Mouse (Mus musculus) left cerebral cortex, adult 11 months (tissue): ENCODE data around the gene Sart1.

Source experiments
- DNase-seq: peaks from one replicate; pipeline ENCODE4 v3.0.0; 2022; ENCODE audit warnings: low spot score

The Sart1 gene

DNA sequence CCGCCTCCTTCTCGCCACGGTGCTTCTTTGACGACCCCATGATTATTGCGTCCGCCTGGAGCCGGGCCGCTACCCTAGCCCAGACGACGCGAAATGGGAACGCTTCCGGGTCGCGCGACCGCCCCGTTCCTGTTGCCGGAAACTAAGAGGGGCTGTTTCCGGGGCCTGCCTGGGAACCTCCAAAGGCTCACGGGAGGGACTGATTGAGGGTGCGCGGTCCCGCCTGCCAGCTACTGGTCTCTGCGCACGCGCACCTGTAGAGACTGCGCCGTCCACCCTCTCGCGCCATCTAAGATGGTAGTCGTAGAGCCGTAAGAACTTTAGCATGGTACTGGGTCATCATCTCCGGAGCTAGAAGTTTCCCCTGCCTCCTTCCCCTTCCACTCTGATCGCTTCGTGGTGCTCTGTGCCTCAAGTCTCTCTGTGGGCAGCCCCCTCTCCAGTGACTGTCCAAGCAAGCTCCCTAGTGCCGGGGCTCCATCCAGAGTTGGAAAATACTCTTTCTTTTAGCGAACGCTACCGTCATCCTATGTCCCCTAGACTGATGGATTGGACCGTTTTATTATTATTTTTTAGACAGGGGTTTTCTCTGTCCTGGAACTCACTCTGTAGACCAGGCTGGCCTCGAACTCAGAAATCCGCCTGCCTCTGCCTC lies at the start of gene Sart1:
Sart1 (minus strand) TSS at position 116 of the 655 bp plus-strand sequence.
- peak; percentile 94 for DNase-seq

DNA sequence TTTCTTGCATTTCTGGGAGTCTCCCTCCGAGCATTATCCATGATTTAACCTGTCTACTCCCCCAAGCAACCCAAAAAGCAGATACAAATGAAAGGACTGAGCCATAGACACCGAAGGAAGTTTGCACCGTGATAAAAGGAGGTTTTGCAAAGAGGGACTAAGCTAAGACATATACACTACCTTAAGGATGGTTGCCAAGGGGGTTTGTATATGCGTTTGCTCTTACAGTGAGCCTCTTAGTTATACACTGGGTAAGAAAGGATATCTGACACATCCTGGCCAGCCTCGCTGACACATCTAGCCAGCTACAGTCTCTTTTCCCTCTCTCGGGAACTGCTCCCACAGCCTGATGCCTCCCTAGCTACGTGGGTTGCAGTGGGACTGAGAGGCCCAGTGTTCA lies 45.4 kb upstream of the Sart1 start:
- DNase-seq: no peak

DNA sequence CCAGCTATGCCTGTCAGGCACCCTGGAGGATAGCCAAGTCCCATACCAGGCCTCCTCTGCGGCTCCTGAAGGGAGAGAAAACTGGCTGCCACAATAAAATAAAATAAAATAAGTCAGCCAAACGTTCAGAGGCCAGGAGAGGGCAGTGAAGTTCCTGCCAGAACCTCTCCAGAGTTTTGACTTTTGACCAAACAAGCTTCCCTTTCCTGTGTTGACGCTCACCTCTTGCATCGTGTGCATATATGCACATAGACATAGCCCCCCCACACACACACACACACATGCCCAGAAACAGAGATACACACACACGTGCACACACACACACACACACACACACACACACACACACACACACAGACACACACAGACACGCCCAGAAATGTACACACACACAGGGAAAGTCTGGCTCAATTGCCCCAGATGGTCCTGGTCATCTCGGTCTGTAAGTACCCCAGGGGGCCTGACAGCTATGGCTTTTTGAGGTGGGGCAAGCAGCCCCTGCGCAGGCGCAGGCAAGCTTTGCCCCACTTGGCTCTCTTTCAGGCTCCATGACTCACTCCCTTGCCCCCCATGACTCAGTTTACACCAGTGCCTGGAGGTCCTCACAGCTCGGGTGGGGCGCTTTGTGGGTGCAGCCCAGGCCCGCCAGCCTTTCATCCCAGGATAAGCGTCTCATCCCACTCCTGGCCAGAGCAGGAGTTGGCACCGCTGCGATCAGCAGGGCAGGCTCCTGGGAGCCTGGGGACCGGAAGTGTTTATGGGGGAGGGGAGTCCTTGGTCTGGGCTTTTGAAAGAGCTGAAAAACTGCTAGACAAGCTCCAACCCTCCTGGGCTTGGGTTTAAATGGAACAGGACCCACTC lies 44.7 kb upstream of the Sart1 start:
- DNase-seq: no peak

DNA sequence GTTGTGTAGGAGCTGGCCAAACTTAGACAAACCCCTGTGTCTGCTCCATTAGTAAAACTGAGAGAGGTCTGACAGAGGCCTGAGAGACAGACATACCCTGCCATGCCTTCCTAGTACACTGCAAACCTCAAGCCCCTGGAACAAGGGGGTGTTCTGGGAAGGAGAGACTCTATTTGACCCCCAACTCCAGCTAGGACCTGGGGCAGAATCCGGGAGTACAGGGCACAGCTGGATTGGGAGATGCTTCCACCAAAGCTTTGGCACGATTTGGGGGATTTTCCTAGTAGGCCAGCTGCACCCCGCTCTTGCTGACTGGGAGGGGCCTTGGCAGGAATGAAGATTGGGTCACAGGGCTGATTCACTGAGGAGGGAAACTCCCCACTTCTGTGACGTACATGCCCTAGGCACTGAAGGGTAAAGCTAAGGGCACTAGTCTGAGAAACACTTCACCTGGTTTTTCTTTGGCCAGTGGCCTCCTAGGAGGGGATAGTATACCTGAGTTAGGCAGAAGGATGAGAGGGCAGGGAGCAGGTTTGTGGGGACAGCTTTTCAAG lies 43.5 kb upstream of the Sart1 start:
- DNase-seq: no peak

DNA sequence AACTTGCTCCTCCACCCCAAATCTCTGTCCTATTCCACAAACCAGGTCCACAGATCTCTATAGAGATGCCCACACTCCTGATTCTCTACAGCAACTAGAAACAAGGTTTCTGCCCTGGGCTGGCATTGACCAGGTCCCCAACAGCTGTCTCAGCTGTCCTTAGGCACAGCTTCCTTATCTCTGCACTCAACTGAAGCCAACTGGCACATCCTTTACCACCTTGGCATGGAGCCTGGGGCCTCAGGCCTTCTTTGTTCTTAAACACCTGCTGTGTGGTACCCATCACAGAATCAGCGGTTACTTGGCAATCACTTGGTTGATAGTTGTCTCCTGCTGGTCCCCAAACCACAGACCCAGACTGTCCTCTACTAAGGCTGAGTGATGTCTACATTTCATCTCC lies 41.9 kb upstream of the Sart1 start:
- no peak for DNase-seq

DNA sequence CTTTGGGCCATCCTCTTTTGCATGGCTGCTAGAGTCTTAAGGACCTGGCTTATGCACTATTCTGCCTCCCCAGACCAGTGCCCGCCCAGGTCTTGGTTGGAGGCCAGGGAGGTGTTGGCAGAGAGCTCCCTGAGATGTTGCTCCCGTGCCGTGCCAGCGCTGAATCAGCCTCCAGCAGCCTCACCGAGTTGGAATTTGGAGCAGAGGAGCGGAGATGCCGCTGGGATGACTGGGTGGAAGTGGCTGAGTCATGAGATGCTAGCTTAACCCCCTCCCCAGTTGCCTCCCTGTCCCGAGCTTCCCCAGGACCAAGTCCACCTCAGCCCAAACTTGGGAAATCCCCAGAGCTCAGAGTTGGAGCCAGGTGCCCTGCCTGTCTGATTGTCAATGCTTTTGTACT lies 41.3 kb upstream of the Sart1 start:
- DNase-seq: no peak

DNA sequence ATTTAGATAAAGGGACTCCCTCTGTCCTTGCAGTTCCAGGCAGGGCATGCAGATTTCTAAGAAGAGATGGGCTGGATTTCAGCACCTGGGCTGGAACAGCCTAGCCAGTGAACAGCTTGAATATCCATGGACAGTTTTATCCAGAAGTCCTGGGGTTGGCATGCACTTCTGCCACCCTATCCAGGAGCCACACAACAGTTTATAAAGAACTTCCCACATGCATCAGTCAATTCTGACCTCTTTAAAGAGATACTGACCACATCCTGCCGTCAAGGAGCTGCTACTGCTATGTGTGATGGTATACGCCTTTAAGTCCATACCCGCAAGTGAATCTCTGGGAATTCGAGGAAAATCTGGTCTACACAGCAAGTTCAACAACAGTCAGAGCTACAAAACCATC lies 40.7 kb upstream of the Sart1 start:
- DNase-seq: no peak

DNA sequence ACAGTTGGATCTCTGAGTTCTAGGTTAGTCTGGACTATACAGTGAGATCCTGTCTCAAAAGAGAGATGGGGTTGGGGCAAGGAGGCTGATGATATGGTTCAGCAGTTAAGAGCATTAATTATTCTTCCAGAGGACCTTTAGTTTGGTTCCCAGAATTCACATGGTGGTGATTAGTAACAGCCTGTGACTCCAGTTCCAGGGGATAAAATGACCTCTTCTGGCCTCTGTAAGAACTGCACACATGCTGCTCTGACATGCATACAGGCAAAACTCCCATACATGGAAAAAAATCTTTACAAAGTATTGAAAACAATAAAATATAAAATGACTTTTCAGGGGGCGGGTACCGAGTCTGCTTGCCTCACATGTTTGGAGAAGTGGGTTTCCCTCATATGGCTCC lies 39.6 kb upstream of the Sart1 start:
- DNase-seq: no peak

DNA sequence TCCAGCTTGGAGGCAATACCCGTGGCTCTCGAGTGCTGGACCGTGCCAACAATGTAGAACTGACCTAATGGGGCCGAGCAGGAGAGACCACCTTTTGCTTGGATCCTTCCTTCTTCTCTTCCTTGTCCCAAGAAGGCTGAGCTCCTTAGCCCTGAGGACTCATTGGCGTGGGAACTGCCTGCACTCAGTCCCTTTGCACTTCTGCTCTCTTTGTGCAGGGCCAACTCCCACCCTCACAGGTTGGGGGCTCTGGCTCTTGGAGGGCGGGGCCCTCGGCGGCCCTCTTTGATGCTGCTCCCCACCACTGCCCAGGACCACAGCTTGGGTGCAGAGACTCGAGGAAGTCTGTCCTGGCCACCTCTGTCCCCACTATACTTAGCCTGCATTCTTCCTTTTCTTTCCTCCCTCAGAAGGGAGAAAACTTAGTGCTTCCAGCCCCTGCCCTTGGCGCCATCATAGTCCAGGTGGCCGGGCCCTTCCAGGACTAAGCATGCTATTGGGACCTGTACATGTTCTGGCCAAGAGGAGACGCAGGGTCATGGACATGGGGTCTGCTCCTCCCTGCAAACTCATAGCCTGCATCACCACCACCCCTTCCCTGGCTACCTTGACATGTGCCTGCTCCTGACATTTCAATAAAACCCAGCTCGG lies 38.3 kb upstream of the Sart1 start:
- DNase-seq: no peak

DNA sequence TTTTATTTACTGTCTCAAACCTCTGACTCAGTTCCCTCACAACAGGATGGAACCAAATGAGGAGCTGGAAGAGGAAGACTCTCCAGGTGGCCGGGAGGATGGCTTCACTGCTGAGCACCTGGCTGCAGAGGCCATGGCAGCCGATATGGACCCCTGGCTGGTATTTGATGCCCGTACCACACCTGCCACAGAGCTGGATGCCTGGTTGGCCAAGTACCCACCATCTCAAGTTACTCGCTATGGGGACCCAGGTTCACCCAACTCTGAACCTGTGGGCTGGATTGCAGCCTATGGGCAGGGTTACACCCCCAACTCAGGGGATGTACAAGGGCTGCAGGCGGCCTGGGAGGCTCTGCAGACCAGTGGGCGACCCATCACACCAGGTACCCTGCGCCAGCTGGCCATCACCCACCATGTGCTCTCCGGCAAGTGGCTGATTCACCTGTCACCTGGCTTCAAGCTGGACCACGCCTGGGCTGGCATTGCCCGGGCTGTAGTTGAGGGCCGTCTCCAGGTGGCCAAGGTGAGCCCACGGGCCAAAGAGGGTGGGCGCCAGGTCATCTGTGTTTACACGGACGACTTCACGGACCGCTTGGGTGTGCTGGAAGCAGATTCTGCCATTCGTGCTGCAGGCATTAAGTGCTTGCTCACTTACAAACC lies 37.5 kb upstream of the Sart1 start:
- DNase-seq: no peak

DNA sequence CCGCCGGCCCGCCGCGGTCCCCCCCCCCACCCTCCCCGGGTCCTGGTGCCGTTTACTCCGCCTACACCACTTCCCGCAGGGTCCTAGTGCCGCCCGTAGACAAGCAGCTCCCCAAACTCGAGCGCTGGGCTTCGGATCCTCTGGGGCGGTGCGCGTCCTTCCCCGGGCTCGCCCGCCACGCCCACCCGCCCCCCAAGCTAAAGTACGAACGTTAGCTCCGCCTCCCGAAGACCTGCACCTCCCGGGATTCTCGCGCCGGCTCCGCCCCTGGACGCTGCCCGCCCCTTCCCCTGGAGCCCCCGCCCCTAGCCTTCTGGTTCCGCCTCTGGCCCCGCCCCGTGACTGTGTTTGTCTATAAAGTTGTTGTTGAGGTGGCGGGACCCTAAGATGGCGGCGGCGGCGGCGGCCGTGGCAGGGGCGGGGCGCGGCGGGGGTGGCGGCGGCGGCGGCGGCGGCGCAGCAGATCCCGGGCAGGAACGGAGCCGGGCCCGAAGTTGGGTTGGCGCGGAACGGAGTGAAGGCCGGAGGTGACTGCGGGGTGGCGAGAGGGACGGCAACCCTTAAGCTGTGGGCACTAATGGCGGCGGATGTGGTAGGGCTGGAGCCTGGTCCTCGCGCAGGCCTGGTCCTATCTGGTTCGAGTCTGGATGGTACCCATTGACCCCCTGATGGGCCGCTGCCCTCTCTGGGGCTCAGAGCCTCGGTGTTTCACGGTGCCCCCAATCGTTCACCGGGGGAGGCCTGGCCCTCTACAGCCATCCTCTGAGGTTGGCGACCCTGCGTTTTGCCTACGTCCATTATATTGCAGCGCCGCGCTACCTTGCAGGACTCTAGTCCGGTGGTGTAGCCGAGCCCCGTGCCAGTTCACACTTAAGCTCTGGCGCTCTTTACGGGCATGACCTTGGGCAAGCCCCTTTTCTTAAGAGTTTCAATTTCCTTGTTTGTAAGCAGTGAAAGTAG lies 36.6 kb upstream of the Sart1 start, which contains the start of the genes Drap1 and AI837181:
Drap1 (minus strand) TSS at position 198 of the 960 bp plus-strand sequence.
AI837181 (plus strand) TSS at position 363 of the 960 bp plus-strand sequence.
- peak; percentile 85 for DNase-seq

DNA sequence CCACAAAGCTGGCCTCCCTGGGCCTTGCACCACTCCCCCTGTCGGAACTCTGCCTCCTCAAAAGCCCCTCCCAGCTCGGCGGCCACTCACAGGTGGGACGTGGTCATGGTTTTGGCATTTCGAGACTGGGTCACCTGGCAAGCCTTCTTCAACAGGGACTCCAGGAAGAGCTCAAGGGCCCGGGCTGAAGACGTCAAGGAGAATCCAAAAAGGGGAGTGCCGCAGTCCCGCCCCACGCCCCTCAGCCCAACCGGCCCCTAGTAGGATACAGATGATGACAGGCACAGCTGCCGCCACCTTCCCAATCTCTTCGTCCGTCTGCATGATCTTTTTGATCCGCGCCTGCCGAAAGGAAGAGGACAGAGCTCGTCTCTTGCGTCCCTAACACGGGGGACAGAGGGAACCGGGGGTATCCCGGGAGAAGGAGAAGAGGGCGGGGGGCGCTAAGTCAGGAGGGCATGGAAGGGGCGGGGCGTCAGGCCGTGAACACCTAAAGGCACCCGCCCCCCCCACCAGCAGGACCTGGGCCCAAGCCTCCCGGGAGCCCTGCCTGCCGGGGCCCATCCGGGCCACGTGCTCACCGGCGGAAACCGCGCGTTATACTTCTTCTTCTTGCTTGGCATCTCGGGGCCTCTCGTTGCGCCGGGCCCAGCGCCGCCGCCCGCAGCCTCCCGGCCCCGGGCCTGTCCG lies 35.7 kb upstream of the Sart1 start:
- no peak for DNase-seq

DNA sequence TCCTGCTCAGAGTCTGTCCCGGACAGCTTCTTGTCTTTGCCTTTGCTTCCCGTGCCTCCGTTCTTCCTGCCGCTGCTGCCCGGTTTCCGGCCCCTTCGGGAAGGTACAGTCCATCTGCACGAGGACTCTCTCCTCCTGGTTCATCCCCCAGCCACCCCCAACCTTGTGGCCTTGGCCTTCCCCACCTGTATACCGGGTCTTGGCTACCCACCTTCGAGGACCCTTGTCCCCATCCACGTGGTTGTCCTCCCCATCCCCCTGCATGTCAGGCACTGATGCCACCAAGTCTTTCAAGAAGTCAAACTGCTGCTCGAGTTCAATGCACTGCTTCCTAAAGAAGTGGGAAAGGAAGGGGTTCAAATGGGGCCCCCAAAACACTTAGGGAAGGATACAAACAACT lies 35.1 kb upstream of the Sart1 start:
- DNase-seq: no peak

DNA sequence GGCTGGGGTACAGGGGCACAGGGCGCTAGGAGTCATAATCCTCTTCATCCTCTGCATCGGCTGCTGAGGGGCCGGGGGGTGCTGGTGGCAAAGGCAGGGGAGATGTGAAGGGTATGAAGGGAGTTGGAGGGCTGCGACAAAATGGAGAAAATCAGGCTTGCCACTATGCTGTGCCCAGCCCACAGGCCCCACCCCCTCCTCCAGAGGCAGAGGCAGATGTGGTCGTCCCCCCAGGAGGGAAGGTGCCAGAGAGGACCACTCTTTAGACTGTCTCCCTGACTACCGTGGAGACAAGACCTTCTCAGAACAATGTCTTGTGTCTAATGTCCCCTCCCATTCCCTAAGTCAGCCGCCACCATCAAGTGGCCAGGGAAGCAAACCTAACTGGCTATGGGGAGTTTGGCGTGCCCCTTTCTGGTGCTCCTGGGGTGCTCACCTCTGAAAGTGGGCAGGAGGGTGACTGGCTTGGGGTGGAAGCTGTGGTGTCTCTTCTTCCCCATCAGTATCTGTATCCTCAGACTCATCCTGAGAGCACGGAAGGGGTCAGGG lies 34.5 kb upstream of the Sart1 start:
- DNase-seq: no peak

DNA sequence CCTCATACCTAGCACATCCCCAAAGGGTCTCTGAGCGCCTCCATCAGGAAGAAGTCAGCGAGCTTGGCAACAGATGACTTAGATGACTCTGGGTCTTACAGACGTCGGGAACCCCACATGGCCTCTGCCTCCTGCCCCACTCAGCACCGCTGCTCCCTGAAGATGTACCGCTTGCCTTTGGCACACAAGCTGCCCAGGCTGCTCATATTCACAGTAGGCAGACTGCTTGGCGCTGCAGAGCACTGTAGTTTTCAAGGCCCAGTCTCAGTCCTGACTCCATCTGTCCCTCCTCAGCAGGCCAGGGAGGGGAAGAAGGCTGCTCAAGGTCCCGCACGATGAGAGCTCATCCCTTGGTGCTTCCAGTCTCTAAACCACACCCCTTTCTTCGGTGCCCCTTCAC lies 33.8 kb upstream of the Sart1 start:
- no peak for DNase-seq

DNA sequence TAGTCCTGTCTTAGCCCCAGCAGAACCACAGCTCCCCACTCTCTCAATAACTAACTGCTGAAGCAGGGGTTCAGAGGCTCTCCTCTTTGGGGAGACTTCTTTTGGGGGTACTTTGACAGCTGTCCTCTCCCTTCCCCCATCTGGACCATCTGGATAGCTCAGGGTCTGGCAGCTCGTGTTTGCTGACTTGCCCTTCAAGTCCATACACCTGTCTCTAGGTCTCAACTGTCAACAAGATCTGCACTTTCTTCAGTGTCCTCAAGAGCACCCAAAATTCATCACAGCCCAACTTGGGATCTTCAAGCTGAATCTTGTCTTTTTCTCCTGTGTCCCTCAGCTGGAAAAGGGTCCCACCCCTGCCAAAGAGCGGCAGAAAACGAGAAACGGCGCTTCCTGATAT lies 33.3 kb upstream of the Sart1 start:
- DNase-seq: no peak

DNA sequence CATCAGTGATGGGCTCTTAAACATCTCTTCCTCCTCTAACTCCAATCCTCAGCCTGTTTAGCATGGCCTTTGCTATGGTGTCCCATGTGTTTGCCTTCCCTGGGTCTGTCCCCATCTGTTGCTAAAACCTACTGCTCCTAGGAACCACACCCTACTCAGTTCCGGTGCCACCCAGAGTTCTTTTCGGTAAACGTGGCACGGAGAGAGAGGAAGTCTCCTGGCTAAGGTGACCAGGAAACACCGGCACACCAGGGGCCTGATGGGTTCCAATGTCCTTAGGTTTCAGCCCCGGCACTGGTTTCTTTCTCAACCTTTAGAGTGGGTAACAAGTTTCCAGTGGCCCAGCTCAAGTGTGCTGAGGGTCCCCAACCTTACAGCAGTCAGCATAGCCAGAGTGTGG lies 32.1 kb upstream of the Sart1 start:
- no peak for DNase-seq

DNA sequence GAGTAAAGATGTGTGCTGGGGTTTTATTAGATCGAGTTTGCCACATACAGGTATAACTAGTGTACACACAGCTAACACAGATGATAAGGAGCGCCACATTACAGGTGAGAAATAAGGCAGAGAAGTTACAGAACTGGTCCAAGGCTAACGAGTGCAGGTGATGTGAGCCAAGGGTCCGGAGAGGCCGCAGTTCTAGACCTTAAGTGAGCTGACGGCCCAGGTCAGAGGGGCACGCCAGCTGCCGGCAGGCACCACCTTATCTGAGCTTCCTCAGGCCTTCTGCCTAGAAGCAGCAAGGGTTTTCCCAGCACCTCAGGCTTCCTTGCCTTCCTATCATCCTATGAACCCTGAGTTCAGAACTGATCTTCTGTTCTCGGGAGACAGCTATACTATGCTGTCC lies 31.1 kb upstream of the Sart1 start:
- no peak for DNase-seq

DNA sequence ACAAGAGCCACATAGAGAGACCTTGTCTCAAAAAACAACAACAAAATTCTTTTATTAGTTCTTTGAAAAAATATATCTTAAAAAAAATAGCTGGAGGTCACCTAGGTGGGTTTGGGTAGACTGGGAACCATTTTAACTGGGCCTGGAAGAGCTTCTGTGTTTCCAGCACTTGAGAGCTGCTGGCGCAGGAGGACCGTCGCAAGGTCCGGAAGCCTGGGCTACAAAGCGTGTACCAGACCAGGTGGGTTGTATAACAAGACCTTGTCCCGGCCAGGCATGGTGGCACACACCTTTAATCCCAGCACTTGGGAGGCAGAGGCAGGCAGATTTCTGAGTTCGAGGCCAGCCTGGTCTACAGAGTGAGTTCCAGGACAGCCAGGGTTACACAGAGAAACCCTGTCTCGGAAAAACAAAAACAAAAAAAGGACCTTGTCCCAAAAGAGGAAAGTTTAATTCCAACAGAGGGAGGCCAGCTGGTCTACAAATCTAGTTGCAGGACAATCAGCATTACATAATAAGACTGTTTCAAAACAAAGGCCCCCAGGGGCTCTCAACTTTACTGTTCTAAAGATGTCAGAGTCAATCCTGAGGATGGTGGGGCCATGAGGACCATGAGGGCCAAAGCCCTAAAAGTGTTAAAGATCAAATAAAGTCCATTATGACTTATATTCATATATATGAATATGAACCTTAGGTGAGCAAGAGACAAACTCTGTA lies 30.4 kb upstream of the Sart1 start:
- no peak for DNase-seq
